Mouse (Mus musculus) yolk sac, embryonic 10.5 days (tissue): ENCODE data around the gene Mup3.
"Not testable (repeated sequence)": the region's sequence is repeated elsewhere in the genome, so short reads cannot be mapped to it uniquely, and the experiment has no call there.

Experiments
- DNase-seq: peaks from one replicate; pipeline ENCODE4 v3.0.0-alpha.2; 2017; ENCODE audit warnings: low spot score

Gene Mup3

DNA sequence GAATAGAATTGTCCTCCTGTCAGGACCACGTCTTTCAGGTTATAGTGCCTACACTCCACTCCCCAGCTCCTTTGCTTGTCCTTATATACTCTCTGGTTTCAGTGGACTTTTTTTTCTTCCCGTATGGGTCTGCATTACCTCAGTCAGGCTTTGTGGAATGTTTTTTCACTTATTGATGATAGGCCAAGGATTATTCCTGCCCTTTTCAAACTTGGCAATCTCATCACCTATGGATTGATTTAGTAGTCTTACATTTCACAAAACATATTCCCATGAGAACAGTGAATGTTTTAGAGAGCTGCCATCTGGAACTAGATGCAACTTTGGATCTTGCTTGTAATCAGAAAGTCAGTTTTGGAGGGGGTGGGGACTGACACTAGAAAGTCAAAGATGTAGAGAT lies at the start of gene Mup3:
Mup3 (minus strand) TSS at position 102 of the 400 bp plus-strand sequence.
- peak; percentile 0 for DNase-seq

DNA sequence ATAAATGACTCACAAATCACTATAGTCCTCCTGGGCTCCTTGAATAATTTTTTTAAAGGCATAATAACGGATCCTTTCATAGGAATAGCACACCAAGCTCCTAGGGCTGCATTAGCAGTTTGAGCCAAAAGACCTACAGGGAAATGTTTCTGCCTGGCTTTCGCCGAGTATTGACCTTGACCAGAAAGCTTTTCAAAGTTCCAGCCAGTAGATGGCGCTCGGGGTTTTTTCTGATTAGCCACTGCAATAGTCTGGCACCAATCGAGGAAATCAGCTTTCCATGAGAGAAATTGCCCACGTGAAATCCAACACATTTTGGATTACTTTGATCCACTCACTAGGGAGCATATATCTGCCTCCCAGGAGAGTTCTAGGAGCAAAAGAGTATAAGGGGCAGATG lies 46.6 kb upstream of the Mup3 start:
- peak; percentile 3 for DNase-seq

DNA sequence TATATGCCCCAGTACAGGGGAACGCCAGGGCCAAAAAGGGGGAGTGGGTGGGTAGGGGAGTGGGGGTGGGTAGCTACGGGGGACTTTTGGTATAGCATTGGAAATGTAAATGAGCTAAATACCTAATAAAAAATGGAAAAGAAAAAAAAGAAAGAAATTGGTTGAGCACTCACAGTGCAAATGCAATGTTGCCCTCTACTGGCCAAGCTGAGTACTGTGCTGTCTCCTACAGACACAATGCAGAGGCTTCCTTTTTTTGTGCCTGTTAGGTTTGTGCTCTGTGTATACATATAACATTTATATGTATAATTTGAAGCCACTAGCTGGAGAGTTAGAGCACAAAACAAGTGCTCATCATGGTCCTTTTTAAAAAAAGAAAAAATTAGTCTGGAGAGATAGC lies 16.2 kb upstream of the Mup3 start:
- DNase-seq, result not testable (repeated sequence)

DNA sequence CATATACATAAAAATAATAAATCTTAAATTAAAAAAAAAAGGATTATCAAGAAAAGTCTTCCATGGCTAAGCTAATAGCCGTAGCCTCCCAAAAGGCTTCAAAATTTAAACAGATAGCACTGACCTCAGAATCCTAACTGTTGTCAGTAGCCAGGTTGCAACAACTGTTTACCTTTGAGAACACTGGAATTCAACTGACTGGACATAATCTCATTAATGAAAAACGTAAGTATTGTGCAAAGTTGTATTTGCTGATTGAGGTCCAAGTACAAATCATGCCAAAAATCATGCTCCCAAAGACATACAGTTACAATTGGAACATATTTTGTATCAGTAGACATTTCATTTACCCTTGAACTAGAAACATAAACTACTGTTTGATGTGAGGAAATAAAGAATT lies 811 bp upstream of the Mup3 start:
- no peak for DNase-seq

DNA sequence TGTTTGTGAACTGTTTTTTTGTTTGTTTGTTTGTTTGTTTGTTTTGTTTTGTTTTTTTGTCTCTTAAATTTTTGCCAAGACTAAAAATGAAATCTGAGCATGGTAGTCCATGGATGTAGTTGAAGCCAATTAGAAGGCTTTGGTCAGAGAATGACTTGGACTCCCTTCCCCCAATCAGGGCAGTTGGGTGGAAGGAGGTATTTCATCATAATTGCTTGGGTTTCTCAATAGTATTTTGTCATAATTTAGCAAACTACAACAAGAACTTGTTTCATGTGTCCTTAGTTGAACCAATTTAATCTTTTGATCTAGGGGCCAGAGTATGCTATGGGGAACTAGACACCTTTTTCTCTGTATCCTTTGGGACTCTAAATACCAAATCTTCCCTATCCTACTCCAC lies 4.4 kb downstream of the Mup3 start:
- DNase-seq, result no peak

DNA sequence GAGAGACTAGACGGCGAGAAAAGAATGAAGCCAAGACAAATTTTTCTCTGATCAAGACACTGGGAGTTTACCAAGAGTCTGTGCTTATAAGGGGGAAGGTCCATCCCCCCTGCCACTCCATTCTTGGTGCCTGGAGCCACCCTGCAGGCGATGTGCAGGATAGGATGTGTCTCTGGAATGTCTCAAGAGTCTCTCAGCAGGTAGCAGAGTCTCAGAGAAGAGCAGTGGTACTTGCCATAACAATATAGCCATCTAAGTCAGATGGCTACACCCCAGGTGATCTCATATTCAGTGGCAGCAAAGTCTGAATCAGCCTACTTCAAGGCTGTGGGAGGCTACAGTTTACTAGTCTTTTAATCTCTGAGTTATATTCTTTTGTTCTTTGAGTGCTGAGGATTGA lies 12.0 kb downstream of the Mup3 start:
- DNase-seq, result no peak

DNA sequence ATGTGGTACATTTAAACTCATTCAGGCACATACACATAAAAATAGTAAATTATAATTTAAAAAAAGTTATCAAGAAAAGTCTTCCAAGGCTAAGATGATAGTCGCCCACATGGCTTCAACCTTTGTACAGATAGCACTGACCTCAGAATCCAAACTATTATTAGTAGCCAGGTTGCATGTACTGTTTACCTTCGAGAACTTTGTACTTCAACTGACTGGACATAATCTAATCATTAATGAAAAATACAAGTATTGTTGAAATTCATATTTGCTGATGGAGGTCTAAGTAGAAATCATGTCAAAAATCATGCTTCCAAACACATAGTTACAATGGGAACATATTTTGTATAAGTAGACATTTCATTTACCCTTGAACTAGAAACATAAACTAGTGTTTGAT lies 32.4 kb downstream of the Mup3 start:
- not testable (repeated sequence) for DNase-seq

DNA sequence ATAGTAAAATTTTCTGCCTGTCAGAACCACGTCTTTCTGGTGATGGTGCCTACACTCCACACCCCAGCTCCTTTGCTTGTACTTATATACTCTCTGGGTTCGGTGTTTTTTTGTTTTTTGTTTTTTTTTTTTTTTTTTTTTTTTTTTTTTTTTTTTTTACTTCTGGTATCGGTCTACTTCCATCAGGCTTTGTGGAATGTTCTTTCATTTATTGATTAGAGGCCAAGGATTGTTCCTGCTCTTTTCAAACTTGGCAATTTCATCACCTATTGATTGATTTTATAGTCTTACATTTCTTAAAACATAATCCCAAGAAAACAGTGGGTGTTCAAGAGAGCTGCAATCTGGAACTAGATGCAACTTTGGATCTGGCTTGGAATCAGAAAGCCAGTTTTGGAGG lies 33.1 kb downstream of the Mup3 start, which contains the start of gene Mup20:
Mup20 (minus strand) TSS at position 101 of the 400 bp plus-strand sequence.
- DNase-seq, result not testable (repeated sequence)
